Mouse (Mus musculus): ENCODE measurements around the gene Mark2. TPM values are rescaled to one million over a fixed set of nuclear protein-coding genes. Genes with fewer than 3 reads are reported as not detected.
"Not testable (repeated sequence)": the region's sequence is repeated elsewhere in the genome, so short reads cannot be mapped to it uniquely, and the experiment has no call there.

Gene Mark2
- polyA plus RNA-seq, 1 experiment, result 66.7 TPM

DNA sequence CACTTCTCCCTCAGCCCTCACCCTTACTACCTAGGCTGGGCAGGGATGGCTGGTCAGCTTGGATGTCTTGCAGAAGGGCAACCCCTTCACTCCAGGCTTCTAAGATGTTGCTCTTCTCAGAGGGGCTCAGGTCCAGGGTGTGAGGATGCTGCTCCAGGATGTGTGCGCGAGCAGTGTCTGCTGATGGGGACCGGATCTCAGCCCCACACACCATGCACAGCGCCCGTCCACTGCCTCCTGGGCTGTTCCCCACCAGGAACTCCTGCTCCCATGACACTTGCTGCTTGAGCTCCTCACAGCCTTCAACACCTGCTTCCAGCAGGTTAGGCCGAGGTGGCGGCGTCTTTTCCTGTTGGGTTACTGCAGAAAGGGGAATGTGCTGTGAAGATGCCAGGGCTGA, 32.8 kb upstream of the Mark2 start:
- TF ChIP-seq CTCF (IDR thresholded peaks at IDR 0.05; ENCODE audit: control insufficient read depth, insufficient read depth, low read length), result no peak
- WGBS, result 94% methylated on average over 8 of the region's 8 CpGs
- Histone ChIP-seq H3K4me1 (ENCODE audit: control insufficient read depth, insufficient read depth, low read length) (no peaks in the 10 kb centered on the region), H3K27ac (ENCODE audit: control insufficient read depth, insufficient read depth, low read depth, low read length, poor library complexity) (no peak overlapping the region), H3K4me3 (replicated peaks; ENCODE audit: control insufficient read depth, low read depth, low read length) (no peak overlapping the region)

GRCm38 (mm10) chr19:7369469-7369868, 27.8 kb upstream of the Mark2 start:
- H3K4me3 ChIP-seq (replicated peaks; ENCODE audit: control insufficient read depth, low read depth, low read length); H3K4me1 ChIP-seq (ENCODE audit: control insufficient read depth, insufficient read depth, low read length); H3K27ac ChIP-seq (ENCODE audit: control insufficient read depth, insufficient read depth, low read depth, low read length, poor library complexity): not testable (repeated sequence)
- 89% methylated on average over 4 of the region's 4 CpGs for WGBS

- Histone ChIP-seq H3K4me3 (replicated peaks; ENCODE audit: control insufficient read depth, low read depth, low read length) (no peak overlapping the region), H3K4me1 (ENCODE audit: control insufficient read depth, insufficient read depth, low read length) (no peaks in the 10 kb centered on the region), H3K27ac (ENCODE audit: control insufficient read depth, insufficient read depth, low read depth, low read length, poor library complexity) (no peak overlapping the region)
- TF ChIP-seq POLR2A (IDR thresholded peaks at IDR 0.05; ENCODE audit: borderline replicate concordance, control insufficient read depth, low read depth, low read length) (no peak), CTCF (IDR thresholded peaks at IDR 0.05; ENCODE audit: control insufficient read depth, insufficient read depth, low read length) (no peak)
- 56% methylated on average over 6 of the region's 6 CpGs for WGBS
These were observed 12.0 kb upstream of the Mark2 start for GRCm38 (mm10) chr19:7353636-7354035.

- 79% methylated on average over 11 of the region's 11 CpGs for WGBS
- Histone ChIP-seq H3K27ac (ENCODE audit: control insufficient read depth, insufficient read depth, low read depth, low read length, poor library complexity) (no peak overlapping the region), H3K4me1 (ENCODE audit: control insufficient read depth, insufficient read depth, low read length) (no peaks in the 10 kb centered on the region), H3K4me3 (replicated peaks; ENCODE audit: control insufficient read depth, low read depth, low read length) (no peak overlapping the region)
- TF ChIP-seq POLR2A (IDR thresholded peaks at IDR 0.05; ENCODE audit: borderline replicate concordance, control insufficient read depth, low read depth, low read length) (no peak), CTCF (IDR thresholded peaks at IDR 0.05; ENCODE audit: control insufficient read depth, insufficient read depth, low read length) (no peak)
These were observed 11.3 kb upstream of the Mark2 start for GRCm38 (mm10) chr19:7352809-7353495.

- H3K4me1 ChIP-seq (ENCODE audit: control insufficient read depth, insufficient read depth, low read length), result no peaks in the 10 kb centered on the region
- no peak overlapping the region for H3K4me3 ChIP-seq (replicated peaks; ENCODE audit: control insufficient read depth, low read depth, low read length)
- no peak for TF ChIP-seq CTCF (IDR thresholded peaks at IDR 0.05; ENCODE audit: control insufficient read depth, insufficient read depth, low read length)
- no peak for TF ChIP-seq POLR2A (IDR thresholded peaks at IDR 0.05; ENCODE audit: borderline replicate concordance, control insufficient read depth, low read depth, low read length)
- WGBS, result 79% methylated on average over 1 of the region's 1 CpGs
- no peak overlapping the region for H3K27ac ChIP-seq (ENCODE audit: control insufficient read depth, insufficient read depth, low read depth, low read length, poor library complexity)
These were observed 8.3 kb upstream of the Mark2 start for GRCm38 (mm10) chr19:7349993-7350392.

GRCm38 (mm10) chr19:7345235-7345755, 3.6 kb upstream of the Mark2 start:
- 16% methylated on average over 4 of the region's 4 CpGs for WGBS
- H3K4me3 ChIP-seq (replicated peaks; ENCODE audit: control insufficient read depth, low read depth, low read length), result no peak overlapping the region
- H3K4me1 ChIP-seq (ENCODE audit: control insufficient read depth, insufficient read depth, low read length), result no peaks in the 10 kb centered on the region
- TF ChIP-seq POLR2A (IDR thresholded peaks at IDR 0.05; ENCODE audit: borderline replicate concordance, control insufficient read depth, low read depth, low read length) (no peak), CTCF (IDR thresholded peaks at IDR 0.05; ENCODE audit: control insufficient read depth, insufficient read depth, low read length) (peak; percentile 69)
- H3K27ac ChIP-seq (ENCODE audit: control insufficient read depth, insufficient read depth, low read depth, low read length, poor library complexity), result no peak overlapping the region

GRCm38 (mm10) chr19:7342646-7343045, 986 bp upstream of the Mark2 start:
- Histone ChIP-seq H3K4me1 (ENCODE audit: control insufficient read depth, insufficient read depth, low read length) (peaks cover 11% of the 10 kb centered on the region), H3K4me3 (replicated peaks; ENCODE audit: control insufficient read depth, low read depth, low read length) (no peak overlapping the region), H3K27ac (ENCODE audit: control insufficient read depth, insufficient read depth, low read depth, low read length, poor library complexity) (no peak overlapping the region)
- 84% methylated on average over 2 of the region's 2 CpGs for WGBS
- TF ChIP-seq CTCF (IDR thresholded peaks at IDR 0.05; ENCODE audit: control insufficient read depth, insufficient read depth, low read length) (no peak), POLR2A (IDR thresholded peaks at IDR 0.05; ENCODE audit: borderline replicate concordance, control insufficient read depth, low read depth, low read length) (no peak)

- under 1% methylated on average over 42 of the region's 46 CpGs for WGBS
- H3K4me1 ChIP-seq (ENCODE audit: control insufficient read depth, insufficient read depth, low read length), result peaks cover 11% of the 10 kb centered on the region
These were observed 732 bp downstream of the Mark2 start for GRCm38 (mm10) chr19:7340780-7341475.

More at GRCm38 (mm10) chr19:7340780-7341475, 732 bp downstream of the Mark2 start:
- Histone ChIP-seq H3K4me3 (replicated peaks; ENCODE audit: control insufficient read depth, low read depth, low read length) (peak overlapping the region; percentile 89), H3K27ac (ENCODE audit: control insufficient read depth, insufficient read depth, low read depth, low read length, poor library complexity) (peak overlapping the region; percentile 97)
- TF ChIP-seq CTCF (IDR thresholded peaks at IDR 0.05; ENCODE audit: control insufficient read depth, insufficient read depth, low read length), result no peak
- TF ChIP-seq POLR2A (IDR thresholded peaks at IDR 0.05; ENCODE audit: borderline replicate concordance, control insufficient read depth, low read depth, low read length), result no peak
